Mouse (Mus musculus): ENCODE results near the gene Trim44. TPM values are rescaled to one million over a fixed set of nuclear protein-coding genes. Genes with fewer than 3 reads are reported as not detected.

The Trim44 gene
- 10 to 100 TPM; 65.2 to 66.6 TPM for total RNA-seq (2021)
- long read RNA-seq, experiment 1, partial matches to known transcripts, result 4 of 29 reads
- long read RNA-seq, experiment 1, other reads (novel, unspliced or antisense), result 25 of 29 reads
- long read RNA-seq, experiment 2, full-length matches to known transcripts, result 2 of 18 reads
- long read RNA-seq, experiment 2, partial matches to known transcripts, result 0 of 18 reads
- long read RNA-seq, experiment 2, other reads (novel, unspliced or antisense), result 16 of 18 reads

GRCm38 (mm10) chr2:102407363-102408184 lies at the start of gene Trim44:
Gene Trim44, minus strand, starts transcription at chr2:102407828.
- no peak for DNase-seq

- no peak for DNase-seq
These were observed 47.5 kb upstream of the Trim44 start for GRCm38 (mm10) chr2:102455126-102455525.

- peak in 1 of 2 experiments; percentile 12 for DNase-seq
These were observed 45.8 kb upstream of the Trim44 start for GRCm38 (mm10) chr2:102453447-102453846.

- peak; percentile 3 to 30 for DNase-seq
These were observed 44.3 kb upstream of the Trim44 start, which contains the start of gene Fjx1 for GRCm38 (mm10) chr2:102451671-102452549. Gene Fjx1, minus strand, starts transcription at chr2:102452499.

GRCm38 (mm10) chr2:102450761-102451670 lies 43.4 kb upstream of the Trim44 start:
- DNase-seq, result peak; percentile 32 to 54

- DNase-seq, result peak; percentile 66 to 67
These were observed 42.7 kb upstream of the Trim44 start for GRCm38 (mm10) chr2:102450248-102450760.

- no peak for DNase-seq
These were observed 42.1 kb upstream of the Trim44 start for GRCm38 (mm10) chr2:102449630-102450247.

- no peak for DNase-seq
These were observed 41.4 kb upstream of the Trim44 start for GRCm38 (mm10) chr2:102449056-102449455.

- no peak for DNase-seq
These were observed 40.2 kb upstream of the Trim44 start for GRCm38 (mm10) chr2:102447831-102448230.

GRCm38 (mm10) chr2:102446851-102447250 lies 39.2 kb upstream of the Trim44 start:
- no peak for DNase-seq

- no peak for DNase-seq
These were observed 29.9 kb upstream of the Trim44 start for GRCm38 (mm10) chr2:102437357-102438030.

GRCm38 (mm10) chr2:102433879-102434278 lies 26.3 kb upstream of the Trim44 start:
- no peak for DNase-seq

- DNase-seq, result no peak
These were observed 23.5 kb upstream of the Trim44 start for GRCm38 (mm10) chr2:102431084-102431483.

GRCm38 (mm10) chr2:102427974-102428373 lies 20.3 kb upstream of the Trim44 start:
- DNase-seq, result no peak

- no peak for DNase-seq
These were observed 18.8 kb upstream of the Trim44 start for GRCm38 (mm10) chr2:102426434-102426833.

- no peak for DNase-seq
These were observed 8.6 kb upstream of the Trim44 start for GRCm38 (mm10) chr2:102416149-102416743.

GRCm38 (mm10) chr2:102412738-102413137 lies 5.1 kb upstream of the Trim44 start:
- DNase-seq, result no peak

- no peak for DNase-seq
These were observed 3.0 kb upstream of the Trim44 start for GRCm38 (mm10) chr2:102410615-102411014.

GRCm38 (mm10) chr2:102409741-102410140 lies 2.1 kb upstream of the Trim44 start:
- DNase-seq, result no peak
